Mouse (Mus musculus): ENCODE measurements at regions not wholly inside any gene's neighbourhood (a gene's known extent, or its start where the extent isn't known, plus 50 kb on each side); places are given as distances from the start of the nearest gene placed in this dataset.

DNA sequence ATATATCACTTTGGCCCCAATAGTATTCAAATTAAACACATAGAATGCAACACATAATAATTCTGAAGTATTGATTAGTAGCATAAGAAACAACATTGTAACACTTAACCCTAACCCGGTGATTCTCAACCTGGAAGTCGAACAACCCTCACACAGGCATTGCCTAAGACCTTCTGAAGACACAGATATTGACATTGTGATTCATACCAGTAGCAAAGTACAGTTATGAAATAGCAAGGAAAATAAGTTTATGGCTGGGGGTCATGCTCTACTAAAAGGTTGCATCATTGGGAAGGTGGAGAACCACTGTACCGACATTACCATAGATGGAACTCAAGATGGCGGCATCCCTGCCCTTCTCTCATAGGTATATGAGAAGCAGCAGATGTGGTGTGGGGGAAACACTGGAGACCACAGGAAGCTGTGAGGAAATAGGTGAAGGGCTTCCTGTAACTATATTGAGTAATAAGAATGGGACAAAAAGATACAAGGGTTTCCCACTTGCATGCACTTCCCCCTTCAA is 231.1 kb upstream of the Hnrnpa3 start:
- TF ChIP-seq POLR2A (IDR thresholded peaks at IDR 0.05; ENCODE audit: control insufficient read depth, extremely low read depth, insufficient read depth, low read length, poor library complexity) (no peak), CTCF (IDR thresholded peaks at IDR 0.05; ENCODE audit: borderline replicate concordance, control insufficient read depth, extremely low read depth, insufficient read depth, low read length, poor library complexity) (no peak)
